Mouse (Mus musculus) naive thymus-derived CD4-positive, alpha-beta T cell, adult 2 months (primary cell): ENCODE data around the gene Icmt.

Experiments used
- DNase-seq: peaks from one replicate; pipeline ENCODE4 v3.0.0-alpha.2; 2011; ENCODE audit warnings: low read depth

Icmt gene

GRCm38 (mm10) chr4:152338419-152339292, 41.6 kb downstream of the Icmt start, which contains the start of gene Chd5:
Gene Chd5 (plus strand): TSS chr4:152338651.
- no peak for DNase-seq

GRCm38 (mm10) chr4:152339293-152339790, 42.3 kb downstream of the Icmt start:
- no peak for DNase-seq

GRCm38 (mm10) chr4:152340584-152341284, 43.7 kb downstream of the Icmt start:
- DNase-seq: no peak

GRCm38 (mm10) chr4:152343296-152343695, 46.3 kb downstream of the Icmt start:
- no peak for DNase-seq

- no peak for DNase-seq
Measured at GRCm38 (mm10) chr4:152344651-152345050, 47.6 kb downstream of the Icmt start.

- DNase-seq: no peak
Measured at GRCm38 (mm10) chr4:152345120-152345889, 48.3 kb downstream of the Icmt start.

GRCm38 (mm10) chr4:152349837-152350381, 52.9 kb downstream of the Icmt start:
- no peak for DNase-seq

GRCm38 (mm10) chr4:152350722-152351421, 53.8 kb downstream of the Icmt start:
- DNase-seq: no peak

GRCm38 (mm10) chr4:152351422-152352305, 54.6 kb downstream of the Icmt start:
- no peak for DNase-seq

GRCm38 (mm10) chr4:152353886-152354637, 57.0 kb downstream of the Icmt start:
- DNase-seq: no peak

GRCm38 (mm10) chr4:152355672-152356071, 58.6 kb downstream of the Icmt start:
- no peak for DNase-seq
